Mouse (Mus musculus): ENCODE measurements around the gene Slc6a5. TPM values are rescaled to one million over a fixed set of nuclear protein-coding genes. Genes with fewer than 3 reads are reported as not detected.

The Slc6a5 gene
- 0.05 TPM in 1 of 2 replicates, not detected in the other for polyA plus RNA-seq (2015; fragmentation: Nextera tagmentation; extraction: Ambion mirVana)

- no peak for ATAC-seq (ENCODE audit: low FRiP score, low TSS enrichment)
- 1% methylated on average over 15 of the region's 15 CpGs for WGBS
- H3K4me3 ChIP-seq (ENCODE audit: low read length): 0 out of 2 replicates have a peak within 1 kb of the TSS, but pooled peaks have one; percentile 17
- H3K9ac ChIP-seq (replicated peaks; ENCODE audit: low read length): no peak within 1 kb of the TSS
- no peak within 1 kb of the TSS for H3K27ac ChIP-seq (ENCODE audit: low read length)
- no peaks in the 10 kb centered on the region for H3K4me1 ChIP-seq (ENCODE audit: insufficient read depth, low read length)
- no peaks in the 10 kb centered on the region for H3K36me3 ChIP-seq (ENCODE audit: insufficient read depth, low read length)
- H3K27me3 ChIP-seq (ENCODE audit: insufficient read depth, low read length): peaks cover 100% of the 10 kb centered on the region
- H3K9me3 ChIP-seq (ENCODE audit: low read length): no peaks in the 10 kb centered on the region
- H3K4me2 ChIP-seq (replicated peaks; ENCODE audit: low read depth, low read length): 0 out of 2 replicates have a peak within 1 kb of the TSS, but pooled peaks have one; percentile 12
Observed at GRCm38 (mm10) chr7:49909850-49910249, at the start of gene Slc6a5. Gene Slc6a5 (plus strand): TSS chr7:49910146.

DNA sequence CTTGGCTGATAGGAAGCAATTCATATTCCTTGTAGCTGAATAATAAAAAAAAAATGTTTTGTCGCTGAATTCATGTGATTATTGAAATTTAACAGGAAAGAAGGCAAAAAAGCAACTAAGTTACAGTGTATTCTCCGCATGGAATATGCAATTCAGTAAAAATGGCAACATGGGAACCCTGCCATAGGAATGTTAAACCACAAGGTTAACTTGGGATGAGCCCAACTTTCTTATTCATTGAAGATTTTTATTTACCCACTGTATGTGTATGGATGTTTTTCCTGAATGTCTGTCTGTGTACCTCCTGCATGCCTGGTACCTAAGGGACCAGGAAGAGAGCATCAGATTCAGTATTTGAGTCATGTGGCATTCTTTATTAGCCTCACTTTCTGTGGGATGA is 48.8 kb upstream of the Slc6a5 start:
- no peak overlapping the region for H3K4me3 ChIP-seq (ENCODE audit: low read length)
- H3K9ac ChIP-seq (replicated peaks; ENCODE audit: low read length): no peak overlapping the region
- H3K4me2 ChIP-seq (replicated peaks; ENCODE audit: low read depth, low read length): no peak overlapping the region
- H3K9me3 ChIP-seq (ENCODE audit: low read length): no peaks in the 10 kb centered on the region
- no peaks in the 10 kb centered on the region for H3K27me3 ChIP-seq (ENCODE audit: insufficient read depth, low read length)
- H3K4me1 ChIP-seq (ENCODE audit: insufficient read depth, low read length): no peaks in the 10 kb centered on the region
- no peak overlapping the region for H3K27ac ChIP-seq (ENCODE audit: low read length)
- peaks cover 3% of the 10 kb centered on the region; the same call in 1 of the 2 replicates for H3K36me3 ChIP-seq (ENCODE audit: insufficient read depth, low read length)
- ATAC-seq (ENCODE audit: low FRiP score, low TSS enrichment): no peak
- 95% methylated on average over 2 of the region's 2 CpGs for WGBS

- Histone ChIP-seq H3K4me2 (replicated peaks; ENCODE audit: low read depth, low read length) (no peak overlapping the region), H3K4me3 (ENCODE audit: low read length) (no peak overlapping the region), H3K9me3 (ENCODE audit: low read length) (no peaks in the 10 kb centered on the region), H3K27me3 (ENCODE audit: insufficient read depth, low read length) (no peaks in the 10 kb centered on the region), H3K36me3 (ENCODE audit: insufficient read depth, low read length) (no peaks in the 10 kb centered on the region), H3K27ac (ENCODE audit: low read length) (no peak overlapping the region), H3K4me1 (ENCODE audit: insufficient read depth, low read length) (no peaks in the 10 kb centered on the region), H3K9ac (replicated peaks; ENCODE audit: low read length) (no peak overlapping the region)
- ATAC-seq (ENCODE audit: low FRiP score, low TSS enrichment): no peak
- 63% methylated on average over 3 of the region's 3 CpGs for WGBS
Observed at GRCm38 (mm10) chr7:49863753-49864152, 46.2 kb upstream of the Slc6a5 start.

- Histone ChIP-seq H3K4me3 (ENCODE audit: low read length) (no peak overlapping the region), H3K9me3 (ENCODE audit: low read length) (no peaks in the 10 kb centered on the region), H3K27ac (ENCODE audit: low read length) (no peak overlapping the region), H3K9ac (replicated peaks; ENCODE audit: low read length) (no peak overlapping the region), H3K36me3 (ENCODE audit: insufficient read depth, low read length) (no peaks in the 10 kb centered on the region), H3K4me1 (ENCODE audit: insufficient read depth, low read length) (no peaks in the 10 kb centered on the region), H3K27me3 (ENCODE audit: insufficient read depth, low read length) (no peaks in the 10 kb centered on the region), H3K4me2 (replicated peaks; ENCODE audit: low read depth, low read length) (no peak overlapping the region)
- WGBS: 69% methylated on average over 5 of the region's 5 CpGs
- ATAC-seq (ENCODE audit: low FRiP score, low TSS enrichment): no peak
Observed at GRCm38 (mm10) chr7:49869656-49870055, 40.3 kb upstream of the Slc6a5 start.

DNA sequence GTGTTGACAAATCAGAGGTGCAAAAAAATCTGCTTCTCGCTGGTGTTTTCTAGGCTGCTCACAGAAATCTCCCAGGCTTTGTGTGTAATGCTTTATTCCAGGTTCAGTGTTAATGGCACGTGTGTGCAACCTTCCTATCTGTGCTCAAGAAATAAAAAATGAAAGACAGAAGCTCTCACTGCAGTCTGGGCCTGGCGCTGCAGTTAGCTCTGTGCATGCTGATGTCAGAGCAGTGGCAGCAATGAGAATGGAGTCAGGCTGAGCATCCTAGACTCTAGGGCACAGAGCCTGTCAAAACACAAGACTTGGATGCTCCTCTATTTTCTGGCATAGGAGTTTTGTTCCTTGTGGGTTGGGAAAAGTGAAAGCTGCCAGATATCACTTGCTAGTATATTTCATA is 39.7 kb upstream of the Slc6a5 start:
- Histone ChIP-seq H3K9ac (replicated peaks; ENCODE audit: low read length) (no peak overlapping the region), H3K4me2 (replicated peaks; ENCODE audit: low read depth, low read length) (no peak overlapping the region), H3K36me3 (ENCODE audit: insufficient read depth, low read length) (no peaks in the 10 kb centered on the region), H3K27ac (ENCODE audit: low read length) (no peak overlapping the region), H3K9me3 (ENCODE audit: low read length) (no peaks in the 10 kb centered on the region), H3K27me3 (ENCODE audit: insufficient read depth, low read length) (no peaks in the 10 kb centered on the region), H3K4me3 (ENCODE audit: low read length) (no peak overlapping the region), H3K4me1 (ENCODE audit: insufficient read depth, low read length) (no peaks in the 10 kb centered on the region)
- WGBS: 76% methylated on average over 3 of the region's 3 CpGs
- no peak for ATAC-seq (ENCODE audit: low FRiP score, low TSS enrichment)

- Histone ChIP-seq H3K4me3 (ENCODE audit: low read length) (no peak overlapping the region), H3K9ac (replicated peaks; ENCODE audit: low read length) (no peak overlapping the region), H3K36me3 (ENCODE audit: insufficient read depth, low read length) (no peaks in the 10 kb centered on the region), H3K27me3 (ENCODE audit: insufficient read depth, low read length) (no peaks in the 10 kb centered on the region), H3K27ac (ENCODE audit: low read length) (no peak overlapping the region), H3K4me1 (ENCODE audit: insufficient read depth, low read length) (peaks cover 7% of the 10 kb centered on the region), H3K9me3 (ENCODE audit: low read length) (no peaks in the 10 kb centered on the region), H3K4me2 (replicated peaks; ENCODE audit: low read depth, low read length) (no peak overlapping the region)
- ATAC-seq (ENCODE audit: low FRiP score, low TSS enrichment): no peak
- 80% methylated on average over 5 of the region's 5 CpGs for WGBS
Observed at GRCm38 (mm10) chr7:49877307-49877706, 32.6 kb upstream of the Slc6a5 start.

- WGBS: 84% methylated on average over 13 of the region's 13 CpGs
- H3K27me3 ChIP-seq (ENCODE audit: insufficient read depth, low read length): no peaks in the 10 kb centered on the region
Observed at GRCm38 (mm10) chr7:49879051-49879450, 30.9 kb upstream of the Slc6a5 start.

DNA sequence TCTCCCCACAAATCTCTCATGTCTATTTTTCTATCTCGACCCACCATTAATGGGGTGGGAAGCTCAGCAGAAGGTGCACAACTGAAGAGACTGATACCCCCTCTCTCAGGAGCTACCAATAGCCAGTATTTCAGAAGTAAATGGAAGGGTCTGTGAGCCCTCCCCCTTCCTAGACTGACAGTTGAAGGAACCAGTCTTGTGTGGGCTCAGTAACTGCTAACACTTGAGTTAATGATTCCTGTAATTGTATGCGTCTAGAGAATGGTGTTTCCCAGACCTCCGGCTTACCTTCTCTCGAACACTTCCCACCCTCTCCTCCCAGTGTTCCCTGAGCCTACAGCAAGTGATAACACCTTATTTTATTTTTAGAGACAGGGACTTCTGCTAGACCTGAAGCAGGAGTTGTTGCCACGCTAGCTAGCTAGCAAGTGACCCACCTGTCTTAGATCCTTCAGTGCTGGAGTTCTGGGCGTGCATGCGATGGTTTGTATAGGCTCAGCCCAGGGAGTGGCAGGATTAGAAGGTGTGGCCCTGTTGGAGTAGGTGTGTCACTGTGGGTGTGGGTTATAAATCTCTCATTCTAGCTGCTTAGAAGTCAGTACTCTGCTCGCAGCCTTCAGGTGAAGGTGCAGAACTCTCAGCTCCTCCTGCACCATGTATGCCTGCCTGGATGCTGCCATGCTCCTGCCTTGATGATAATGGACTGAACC is 29.8 kb upstream of the Slc6a5 start:
- ATAC-seq (ENCODE audit: low FRiP score, low TSS enrichment): peak; percentile 80
- WGBS: 62% methylated on average over 8 of the region's 8 CpGs

More at GRCm38 (mm10) chr7:49879051-49879450, 30.9 kb upstream of the Slc6a5 start:
- Histone ChIP-seq H3K4me1 (ENCODE audit: insufficient read depth, low read length) (peaks cover 15% of the 10 kb centered on the region), H3K9me3 (ENCODE audit: low read length) (no peaks in the 10 kb centered on the region), H3K9ac (replicated peaks; ENCODE audit: low read length) (no peak overlapping the region), H3K27ac (ENCODE audit: low read length) (no peak overlapping the region), H3K36me3 (ENCODE audit: insufficient read depth, low read length) (no peaks in the 10 kb centered on the region), H3K4me2 (replicated peaks; ENCODE audit: low read depth, low read length) (no peak overlapping the region), H3K4me3 (ENCODE audit: low read length) (no peak overlapping the region)
- no peak for ATAC-seq (ENCODE audit: low FRiP score, low TSS enrichment)

GRCm38 (mm10) chr7:49882288-49882687 is 27.7 kb upstream of the Slc6a5 start:
- 15% methylated on average over 4 of the region's 4 CpGs for WGBS
- peaks cover 15% of the 10 kb centered on the region for H3K4me1 ChIP-seq (ENCODE audit: insufficient read depth, low read length)
- no peaks in the 10 kb centered on the region for H3K36me3 ChIP-seq (ENCODE audit: insufficient read depth, low read length)
- H3K4me3 ChIP-seq (ENCODE audit: low read length): no peak overlapping the region
- no peak overlapping the region for H3K4me2 ChIP-seq (replicated peaks; ENCODE audit: low read depth, low read length)
- H3K9ac ChIP-seq (replicated peaks; ENCODE audit: low read length): no peak overlapping the region
- no peak overlapping the region for H3K27ac ChIP-seq (ENCODE audit: low read length)
- H3K9me3 ChIP-seq (ENCODE audit: low read length): no peaks in the 10 kb centered on the region
- no peaks in the 10 kb centered on the region for H3K27me3 ChIP-seq (ENCODE audit: insufficient read depth, low read length)
- peak; percentile 48 for ATAC-seq (ENCODE audit: low FRiP score, low TSS enrichment)

More for the DNA sequence above, 29.8 kb upstream of the Slc6a5 start:
- Histone ChIP-seq H3K36me3 (ENCODE audit: insufficient read depth, low read length) (no peaks in the 10 kb centered on the region), H3K27me3 (ENCODE audit: insufficient read depth, low read length) (no peaks in the 10 kb centered on the region), H3K4me2 (replicated peaks; ENCODE audit: low read depth, low read length) (no peak overlapping the region), H3K27ac (ENCODE audit: low read length) (no peak overlapping the region), H3K9me3 (ENCODE audit: low read length) (no peaks in the 10 kb centered on the region), H3K4me1 (ENCODE audit: insufficient read depth, low read length) (peaks cover 15% of the 10 kb centered on the region), H3K9ac (replicated peaks; ENCODE audit: low read length) (no peak overlapping the region), H3K4me3 (ENCODE audit: low read length) (no peak overlapping the region)

DNA sequence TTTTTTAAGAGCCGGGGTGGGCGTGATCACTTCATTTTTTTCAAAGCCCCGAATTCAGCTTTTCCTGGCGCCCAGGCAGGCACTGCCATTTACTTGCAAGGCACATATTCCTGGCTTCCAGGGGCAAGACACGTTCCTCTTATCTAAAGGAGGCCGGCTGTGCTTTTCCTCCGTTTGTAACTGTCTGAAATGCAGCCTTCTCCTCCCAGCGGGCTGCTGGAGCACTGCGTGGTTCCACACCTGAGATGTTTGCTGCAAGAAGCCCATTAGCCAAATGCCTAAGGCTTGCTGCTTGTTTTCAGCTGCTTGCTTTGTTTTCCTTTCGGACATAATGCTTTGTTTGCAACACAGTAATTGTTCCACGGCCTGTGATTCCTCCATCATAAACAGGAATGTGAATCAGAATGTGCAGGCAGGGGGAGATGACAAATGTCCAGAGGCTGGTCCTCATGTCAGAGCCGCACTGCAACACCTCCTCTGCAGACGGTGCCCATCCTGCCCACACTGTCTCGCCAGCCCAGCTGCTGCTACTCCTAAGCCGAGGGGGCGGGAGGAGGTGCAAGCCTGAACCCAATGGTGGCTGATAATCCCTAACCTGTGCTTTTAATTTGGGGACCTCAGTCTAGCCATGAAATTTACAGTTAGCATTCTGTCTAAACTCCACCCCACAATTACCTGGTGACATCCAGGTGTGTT is 27.1 kb upstream of the Slc6a5 start:
- no peak for ATAC-seq (ENCODE audit: low FRiP score, low TSS enrichment)
- WGBS: 19% methylated on average over 16 of the region's 16 CpGs
- Histone ChIP-seq H3K36me3 (ENCODE audit: insufficient read depth, low read length) (no peaks in the 10 kb centered on the region), H3K9me3 (ENCODE audit: low read length) (no peaks in the 10 kb centered on the region), H3K4me1 (ENCODE audit: insufficient read depth, low read length) (peaks cover 15% of the 10 kb centered on the region), H3K9ac (replicated peaks; ENCODE audit: low read length) (no peak overlapping the region), H3K27me3 (ENCODE audit: insufficient read depth, low read length) (no peaks in the 10 kb centered on the region), H3K27ac (ENCODE audit: low read length) (no peak overlapping the region), H3K4me3 (ENCODE audit: low read length) (no peak overlapping the region), H3K4me2 (replicated peaks; ENCODE audit: low read depth, low read length) (peak overlapping the region; percentile 16; the same call in 1 of the 2 replicates)

All from kidney, embryonic 16.5 days (tissue).